Mouse (Mus musculus): ENCODE results near the gene Rad51.

DNA sequence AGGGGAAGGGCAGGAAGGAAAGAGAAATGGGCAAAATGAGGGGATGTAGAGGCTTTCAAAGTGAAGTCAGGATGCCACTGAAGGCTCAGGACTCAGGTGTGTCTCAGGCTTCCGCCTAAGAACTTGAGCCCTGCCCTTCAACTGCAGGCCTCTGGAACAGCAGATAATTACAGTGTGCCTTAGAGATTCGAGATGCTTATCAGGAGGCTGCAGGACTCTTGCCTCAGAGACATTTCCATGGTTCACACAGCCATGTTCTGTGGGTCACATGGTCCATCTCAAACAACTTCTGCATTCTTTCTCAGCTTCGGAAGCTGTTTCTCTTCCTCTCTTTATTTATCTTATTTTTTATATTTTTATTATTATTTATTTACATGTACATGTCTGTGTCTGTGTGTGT is 50.5 kb downstream of the Rad51 start:
- TF ChIP-seq POLR2A (IDR thresholded peaks at IDR 0.05; ENCODE audit: borderline replicate concordance, extremely low read depth, insufficient read depth, insufficient read length, poor library complexity, severe bottlenecking) (no peak), CTCF (IDR thresholded peaks at IDR 0.05; ENCODE audit: borderline replicate concordance, extremely low read depth, insufficient read depth, insufficient read length) (no peak)
